Mouse (Mus musculus) kidney, postnatal 36 days (tissue): ENCODE data around the gene Col1a2.

Experiments used
- DNase-seq, 2 experiments: peaks; one replicate each; pipeline ENCODE4 v3.0.0; 2021 to 2022; ENCODE audit warnings: mixed read lengths in 2 of 2

Gene Col1a2

GRCm38 (mm10) chr6:4504603-4505131 is at the start of gene Col1a2:
Col1a2 (plus strand) TSS chr6:4504814.
- DNase-seq: no peak

GRCm38 (mm10) chr6:4455518-4455917 is 49.1 kb upstream of the Col1a2 start:
- DNase-seq: no peak

GRCm38 (mm10) chr6:4455961-4456617 is 48.5 kb upstream of the Col1a2 start:
- peak; percentile 17 to 34 for DNase-seq

GRCm38 (mm10) chr6:4456691-4457447 is 47.7 kb upstream of the Col1a2 start:
- peak in 1 of 2 experiments; percentile 5 for DNase-seq

- DNase-seq: peak; percentile 33 to 67
Measured at GRCm38 (mm10) chr6:4457555-4457996, 47.0 kb upstream of the Col1a2 start.

- no peak for DNase-seq
Measured at GRCm38 (mm10) chr6:4465320-4465719, 39.3 kb upstream of the Col1a2 start.

- DNase-seq: no peak
Measured at GRCm38 (mm10) chr6:4483577-4483936, 21.1 kb upstream of the Col1a2 start.

GRCm38 (mm10) chr6:4483937-4484601 is 20.5 kb upstream of the Col1a2 start:
- no peak for DNase-seq

GRCm38 (mm10) chr6:4488349-4488748 is 16.3 kb upstream of the Col1a2 start:
- peak; percentile 54 to 61 for DNase-seq

- DNase-seq: no peak
Measured at GRCm38 (mm10) chr6:4488966-4489365, 15.6 kb upstream of the Col1a2 start.

GRCm38 (mm10) chr6:4489366-4490245 is 15.0 kb upstream of the Col1a2 start:
- peak; percentile 59 to 73 for DNase-seq

GRCm38 (mm10) chr6:4493666-4494065 is 10.9 kb upstream of the Col1a2 start:
- DNase-seq: no peak

GRCm38 (mm10) chr6:4496428-4496827 is 8.2 kb upstream of the Col1a2 start:
- no peak for DNase-seq

GRCm38 (mm10) chr6:4503106-4503505 is 1.5 kb upstream of the Col1a2 start:
- DNase-seq: peak in 1 of 2 experiments; percentile 29

- peak; percentile 47 to 55 for DNase-seq
Measured at GRCm38 (mm10) chr6:4505158-4505997, 764 bp downstream of the Col1a2 start.

- DNase-seq: peak; percentile 23 to 25
Measured at GRCm38 (mm10) chr6:4506106-4506505, 1.5 kb downstream of the Col1a2 start.

GRCm38 (mm10) chr6:4506791-4507190 is 2.2 kb downstream of the Col1a2 start:
- DNase-seq: no peak

GRCm38 (mm10) chr6:4507323-4507722 is 2.7 kb downstream of the Col1a2 start:
- DNase-seq: no peak

GRCm38 (mm10) chr6:4508279-4508678 is 3.7 kb downstream of the Col1a2 start:
- DNase-seq: no peak

- DNase-seq: no peak
Measured at GRCm38 (mm10) chr6:4509395-4509794, 4.8 kb downstream of the Col1a2 start.

- DNase-seq: no peak
Measured at GRCm38 (mm10) chr6:4514671-4515070, 10.1 kb downstream of the Col1a2 start.
